Mouse (Mus musculus): ENCODE measurements around the gene Mtor.

- no peak for TF ChIP-seq CTCF (IDR thresholded peaks at IDR 0.05; ENCODE audit: extremely low read depth, insufficient read depth, low read length)
- TF ChIP-seq POLR2A (IDR thresholded peaks at IDR 0.05; ENCODE audit: extremely low read depth, insufficient read depth, low read length), result no peak
These were observed 5.8 kb upstream of the Mtor start for GRCm38 (mm10) chr4:148442598-148442997.

Measured in cortical plate, adult 2 months (tissue).